Mouse (Mus musculus): ENCODE data around the gene Irgm2. TPM values are rescaled to one million over a fixed set of nuclear protein-coding genes. Genes with fewer than 3 reads are reported as not detected.
A peak's percentile ranks its signal among the peaks of the same experiment; 100 is the strongest.

Irgm2 gene
- polyA plus RNA-seq, 1 experiment from 2014 or later = 2.6 TPM

DNA sequence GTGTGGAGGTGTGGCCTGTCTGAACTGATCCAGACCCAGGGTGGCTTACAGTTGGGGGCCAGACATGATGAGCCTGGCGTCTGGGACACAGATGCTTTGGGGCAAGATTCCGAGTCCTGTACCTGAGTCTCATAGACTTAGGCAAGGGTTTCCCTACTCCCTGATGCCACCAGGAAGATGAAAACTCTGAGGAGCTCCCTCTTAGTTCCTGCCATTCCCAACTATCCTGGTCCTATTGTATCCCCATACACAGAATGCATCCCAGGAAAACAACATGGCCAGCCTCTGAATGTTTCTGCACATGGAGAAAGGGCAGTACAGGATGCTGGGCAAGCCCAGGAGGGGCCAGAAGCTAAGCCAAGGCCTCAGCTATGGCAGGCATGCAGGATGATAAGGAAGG lies 64.1 kb downstream of the Irgm2 start:
- Histone ChIP-seq H3K4me2 (no peak overlapping the region), H3K27me3 (no peaks in the 10 kb centered on the region; the same call in 1 of the 2 replicates), H3K9ac (no peak overlapping the region), H3K36me3 (no peaks in the 10 kb centered on the region), H3K4me3 (replicated peaks) (no peak overlapping the region), H3K4me1 (replicated peaks) (no peaks in the 10 kb centered on the region), H3K9me3 (replicated peaks) (no peaks in the 10 kb centered on the region), H3K27ac (no peak overlapping the region)
- 41% methylated on average over 2 of the region's 2 CpGs for WGBS (ENCODE audit: insufficient replicate concordance)
- DNase-seq (no peak), ATAC-seq (ENCODE audit: low read depth) (no peak)

DNA sequence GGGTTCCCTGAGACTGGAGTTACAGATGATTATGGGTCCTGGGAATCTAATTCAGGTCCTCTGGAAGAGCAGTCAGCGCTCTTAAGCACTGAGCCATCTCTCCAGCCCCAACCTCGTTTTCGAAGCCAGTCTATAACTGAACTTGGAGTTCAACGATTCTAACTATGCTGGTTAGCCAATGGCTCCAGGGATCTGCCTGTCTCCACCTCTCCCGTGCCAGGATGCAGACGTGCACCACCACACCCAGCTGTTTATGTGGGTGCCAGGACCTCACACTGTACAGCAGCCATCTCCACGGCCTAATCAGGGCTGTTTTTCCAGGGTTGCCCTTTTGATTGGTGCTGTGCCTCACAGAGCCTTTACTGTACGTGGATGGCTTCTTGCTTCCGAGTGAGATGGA lies 65.1 kb downstream of the Irgm2 start:
- 61% methylated on average over 9 of the region's 9 CpGs for WGBS (ENCODE audit: insufficient replicate concordance)
- ATAC-seq (ENCODE audit: low read depth) = no peak
- H3K4me1 ChIP-seq (replicated peaks) = no peaks in the 10 kb centered on the region
- H3K4me2 ChIP-seq = no peak overlapping the region
- H3K4me3 ChIP-seq (replicated peaks) = no peak overlapping the region
- no peaks in the 10 kb centered on the region for H3K36me3 ChIP-seq
- H3K9me3 ChIP-seq (replicated peaks) = no peaks in the 10 kb centered on the region
- no peaks in the 10 kb centered on the region; the same call in 1 of the 2 replicates for H3K27me3 ChIP-seq
- no peak for DNase-seq
- H3K27ac ChIP-seq = no peak overlapping the region
- H3K9ac ChIP-seq = no peak overlapping the region

DNA sequence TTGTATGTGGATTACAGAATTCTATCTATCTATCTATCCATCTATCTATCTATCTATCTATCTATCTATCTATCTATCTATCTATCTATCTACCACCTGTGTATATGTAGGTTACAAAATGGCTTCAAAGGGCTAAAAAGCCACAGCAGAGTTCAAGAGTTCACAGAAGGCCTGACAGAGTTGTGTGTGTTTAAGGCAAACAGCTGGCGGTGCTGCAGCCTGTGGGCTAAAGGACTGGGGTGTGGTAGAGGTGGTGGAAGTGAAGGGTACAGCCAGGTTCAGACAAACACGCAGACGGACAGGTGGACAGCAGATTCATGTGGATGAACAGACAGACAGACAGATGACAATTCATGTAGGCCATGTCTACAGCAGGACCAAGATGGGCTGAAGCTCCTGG lies 68.9 kb downstream of the Irgm2 start:
- H3K4me3 ChIP-seq (replicated peaks) = no peak overlapping the region
- no peaks in the 10 kb centered on the region for H3K4me1 ChIP-seq (replicated peaks)
- no peaks in the 10 kb centered on the region for H3K9me3 ChIP-seq (replicated peaks)
- no peak overlapping the region for H3K9ac ChIP-seq
- no peaks in the 10 kb centered on the region for H3K27me3 ChIP-seq
- H3K27ac ChIP-seq = no peak overlapping the region
- no peak overlapping the region for H3K4me2 ChIP-seq
- no peaks in the 10 kb centered on the region for H3K36me3 ChIP-seq
- ATAC-seq (ENCODE audit: low read depth) = peak; percentile 48; the same call in 1 of the 2 replicates
- 61% methylated on average over 3 of the region's 3 CpGs for WGBS (ENCODE audit: insufficient replicate concordance)
- no peak for DNase-seq

Other genes starting within 250 kb of the Irgm2 start
- 19.9 and 21.6 TPM in 2 replicates for gene Larp1, start 190.6 kb upstream of the Irgm2 start, polyA plus RNA-seq (2015; fragmentation: Nextera tagmentation; extraction: Ambion mirVana)
- not detected in 2 replicates for gene Gm12248, start 106.5 kb upstream of the Irgm2 start, polyA plus RNA-seq (2015; fragmentation: Nextera tagmentation; extraction: Ambion mirVana)
- 39.8 and 44.9 TPM in 2 replicates for gene Cnot8, start 95.5 kb upstream of the Irgm2 start, polyA plus RNA-seq (2015; fragmentation: Nextera tagmentation; extraction: Ambion mirVana)
- 15.5 and 16.0 TPM in 2 replicates for gene Gemin5, start 31.1 kb upstream of the Irgm2 start, polyA plus RNA-seq (2015; fragmentation: Nextera tagmentation; extraction: Ambion mirVana)
- 134 and 138 TPM in 2 replicates for gene Mrpl22, start 28.0 kb upstream of the Irgm2 start, polyA plus RNA-seq (2015; fragmentation: Nextera tagmentation; extraction: Ambion mirVana)
- gene Igtp, start 62 bp upstream of the Irgm2 start, polyA plus RNA-seq (2015; fragmentation: Nextera tagmentation; extraction: Ambion mirVana) = 6.4 and 7.7 TPM in 2 replicates
- 0.21 and 0.36 TPM in 2 replicates for gene 4930438A08Rik, start 75.2 kb downstream of the Irgm2 start, polyA plus RNA-seq (2015; fragmentation: Nextera tagmentation; extraction: Ambion mirVana)
- gene Zfp692, start 107.5 kb downstream of the Irgm2 start, polyA plus RNA-seq (2015; fragmentation: Nextera tagmentation; extraction: Ambion mirVana) = 12.2 and 12.6 TPM in 2 replicates
- 40.5 and 47.7 TPM in 2 replicates for gene Zfp672, start 130.7 kb downstream of the Irgm2 start, polyA plus RNA-seq (2015; fragmentation: Nextera tagmentation; extraction: Ambion mirVana)
- 17.9 and 19.7 TPM in 2 replicates for gene Sh3bp5l, start 131.1 kb downstream of the Irgm2 start, polyA plus RNA-seq (2015; fragmentation: Nextera tagmentation; extraction: Ambion mirVana)
- 0.39 TPM in 1 of 2 replicates, not detected in the other for gene Lypd8, start 179.4 kb downstream of the Irgm2 start, polyA plus RNA-seq (2015; fragmentation: Nextera tagmentation; extraction: Ambion mirVana)
- gene 1810065E05Rik, start 221.5 kb downstream of the Irgm2 start, polyA plus RNA-seq (2015; fragmentation: Nextera tagmentation; extraction: Ambion mirVana) = not detected in 2 replicates
- not detected in 2 replicates for gene Gm12253, start 232.9 kb downstream of the Irgm2 start, polyA plus RNA-seq (2015; fragmentation: Nextera tagmentation; extraction: Ambion mirVana)